Comparison of ENCODE assay signal across 8 mouse cellular contexts in genomic region chr11:98968716-98969495, GRCm38 (mm10). TPM values are rescaled to one million over a fixed set of nuclear protein-coding genes. Genes with fewer than 3 reads are reported as not detected.
DNase-seq lines count a peak whose midpoint lies in the region; ATAC-seq and TF ChIP-seq lines count a peak whose summit lies in the region.

No protein-coding gene starts in this region.

- H3K36me3 ChIP-seq in lung, postnatal 0 days (ENCODE audit: insufficient read depth, low read length) = peaks cover 35% of the 10 kb centered on the region
- peaks cover 35% of the 10 kb centered on the region for H3K36me3 ChIP-seq in hindbrain, embryonic 14.5 days (replicated peaks; ENCODE audit: control insufficient read depth, insufficient read depth)
- peaks cover 14% of the 10 kb centered on the region for H3K36me3 ChIP-seq in midbrain, embryonic 13.5 days

- no peak for TF ChIP-seq POLR2A in lung, adult 2 months (IDR thresholded peaks at IDR 0.05; ENCODE audit: borderline replicate concordance, extremely low read depth, low read depth, low read length)

- peak overlapping the region; percentile 54; the same call in 1 of the 2 replicates for H3K27ac ChIP-seq in lung, postnatal 0 days (ENCODE audit: low read length)
- H3K27ac ChIP-seq in hindbrain, embryonic 14.5 days = peak overlapping the region; percentile 90
- peak overlapping the region; percentile 92 for H3K27ac ChIP-seq in midbrain, embryonic 13.5 days

- 24% methylated on average over 20 of the region's 20 CpGs for WGBS in lung, postnatal 0 days
- WGBS in lung, adult 2 months = 32% methylated on average over 20 of the region's 20 CpGs
- WGBS in hindbrain, embryonic 14.5 days = 2% methylated on average over 20 of the region's 20 CpGs
- 2% methylated on average over 20 of the region's 20 CpGs for WGBS in midbrain, embryonic 13.5 days

- no peaks in the 10 kb centered on the region for H3K9me3 ChIP-seq in lung, postnatal 0 days (ENCODE audit: low read length)
- no peaks in the 10 kb centered on the region for H3K9me3 ChIP-seq in hindbrain, embryonic 14.5 days (ENCODE audit: control insufficient read depth, low read length)
- no peaks in the 10 kb centered on the region for H3K9me3 ChIP-seq in midbrain, embryonic 13.5 days

- H3K4me2 ChIP-seq in lung, postnatal 0 days (replicated peaks; ENCODE audit: low read depth, low read length) = no peak overlapping the region
- peak overlapping the region; percentile 37 for H3K4me2 ChIP-seq in hindbrain, embryonic 14.5 days (replicated peaks)
- H3K4me2 ChIP-seq in midbrain, embryonic 13.5 days (replicated peaks) = peak overlapping the region; percentile 49

- H3K4me3 ChIP-seq in lung, postnatal 0 days (ENCODE audit: low read depth, low read length) = no peak overlapping the region
- no peak overlapping the region for H3K4me3 ChIP-seq in lung, adult 2 months (replicated peaks; ENCODE audit: extremely low read depth, low read depth, low read length)
- H3K4me3 ChIP-seq in hindbrain, embryonic 14.5 days (replicated peaks; ENCODE audit: low read length) = no peak overlapping the region
- H3K4me3 ChIP-seq in midbrain, embryonic 13.5 days (replicated peaks) = peak overlapping the region; percentile 10

- no peak for TF ChIP-seq EP300 in lung, postnatal 0 days (IDR thresholded peaks at IDR 0.05)

- peak; percentile 24 for ATAC-seq in lung, postnatal 0 days
- peak; percentile 19 for ATAC-seq in hindbrain, embryonic 14.5 days (ENCODE audit: low FRiP score)
- ATAC-seq in midbrain, embryonic 13.5 days = peak; percentile 17
- ATAC-seq in monocyte, adult 5-6 weeks (replicated peaks; ENCODE audit: insufficient number of reproducible peaks, low FRiP score, low TSS enrichment, poor library complexity, severe bottlenecking) = no peak

- no peak for TF ChIP-seq CTCF in lung, postnatal 0 days (IDR thresholded peaks at IDR 0.05)
- TF ChIP-seq CTCF in lung, adult 2 months (IDR thresholded peaks at IDR 0.05; ENCODE audit: insufficient read depth, low read length) = no peak

- H3K27me3 ChIP-seq in lung, postnatal 0 days (replicated peaks; ENCODE audit: insufficient read depth, low read length) = no peaks in the 10 kb centered on the region
- no peaks in the 10 kb centered on the region for H3K27me3 ChIP-seq in hindbrain, embryonic 14.5 days (ENCODE audit: control insufficient read depth, insufficient read depth, low read length)
- H3K27me3 ChIP-seq in midbrain, embryonic 13.5 days = no peaks in the 10 kb centered on the region

- H3K9ac ChIP-seq in lung, postnatal 0 days (replicated peaks; ENCODE audit: low read depth) = no peak overlapping the region
- H3K9ac ChIP-seq in hindbrain, embryonic 14.5 days = peak overlapping the region; percentile 3
- peak overlapping the region; percentile 58; the same call in 1 of the 2 replicates for H3K9ac ChIP-seq in midbrain, embryonic 13.5 days (replicated peaks)

- peak; percentile 19 for DNase-seq in adrenal gland, postnatal 14 days
- no peak for DNase-seq in adrenal gland, postnatal 25 days
- peak; percentile 58 for DNase-seq in lung, postnatal 0 days (ENCODE audit: low spot score)
- DNase-seq in lung, adult 2 months = no peak
- peak; percentile 71 for DNase-seq in hindbrain, embryonic 14.5 days (ENCODE audit: low spot score)
- DNase-seq in spleen, postnatal 36 days (ENCODE audit: low spot score in 2 of 2) = no peak

- peaks cover 40% of the 10 kb centered on the region for H3K4me1 ChIP-seq in lung, postnatal 0 days (ENCODE audit: insufficient read depth, low read depth, low read length)
- H3K4me1 ChIP-seq in lung, adult 2 months (ENCODE audit: control insufficient read depth, insufficient read depth, low read length) = peaks cover 42% of the 10 kb centered on the region
- peaks cover 79% of the 10 kb centered on the region for H3K4me1 ChIP-seq in hindbrain, embryonic 14.5 days (replicated peaks; ENCODE audit: control insufficient read depth, insufficient read depth, low read length)
- peaks cover 85% of the 10 kb centered on the region for H3K4me1 ChIP-seq in midbrain, embryonic 13.5 days (replicated peaks)

RNA-seq across cellular contexts. Expression of gene Gjd3, which starts 13.9 kb away (rescaled TPM):
- total RNA-seq in adrenal gland, postnatal 14 days (2021) = not detected in 2 replicates
- total RNA-seq in adrenal gland, postnatal 25 days (2021) = not detected in 2 replicates
- polyA plus RNA-seq in lung, postnatal 0 days (2015; fragmentation: Nextera tagmentation; extraction: Ambion mirVana) = 0.56 and 1.0 TPM in 2 replicates
- polyA plus RNA-seq in lung, adult 2 months (2012; rRNA removed) = 0.29 and 0.40 TPM in 2 replicates
- polyA plus RNA-seq in hindbrain, embryonic 14.5 days (2014; fragmentation: Nextera tagmentation; extraction: Ambion mirVana) = 0.60 and 1.4 TPM in 2 replicates
- 0.58 and 0.99 TPM in 2 replicates for polyA plus RNA-seq in midbrain, embryonic 13.5 days (2015; fragmentation: Nextera tagmentation; extraction: Ambion mirVana)
- total RNA-seq in monocyte, adult 5-6 weeks (2017) = not detected in 3 replicates

RNA-seq across cellular contexts. Expression of gene Rara, which starts 41.3 kb away (rescaled TPM):
- total RNA-seq in adrenal gland, postnatal 14 days (2021) = 24.5 and 29.3 TPM in 2 replicates
- 21.8 and 27.7 TPM in 2 replicates for total RNA-seq in adrenal gland, postnatal 25 days (2021)
- 26.2 and 28.8 TPM in 2 replicates for polyA plus RNA-seq in lung, postnatal 0 days (2015; fragmentation: Nextera tagmentation; extraction: Ambion mirVana)
- polyA plus RNA-seq in lung, adult 2 months (2012; rRNA removed) = 59.0 and 62.2 TPM in 2 replicates
- polyA plus RNA-seq in hindbrain, embryonic 14.5 days (2014; fragmentation: Nextera tagmentation; extraction: Ambion mirVana) = 18.4 and 18.7 TPM in 2 replicates
- 7.5 and 9.1 TPM in 2 replicates for polyA plus RNA-seq in midbrain, embryonic 13.5 days (2015; fragmentation: Nextera tagmentation; extraction: Ambion mirVana)
- 61.0 to 76.9 TPM (median 62.9 TPM) in 3 replicates for total RNA-seq in monocyte, adult 5-6 weeks (2017)

RNA-seq across cellular contexts. Expression of gene Top2a, which starts 55.1 kb away (rescaled TPM):
- total RNA-seq in adrenal gland, postnatal 14 days (2021) = 52.0 and 70.5 TPM in 2 replicates
- 28.2 and 39.3 TPM in 2 replicates for total RNA-seq in adrenal gland, postnatal 25 days (2021)
- polyA plus RNA-seq in lung, postnatal 0 days (2015; fragmentation: Nextera tagmentation; extraction: Ambion mirVana) = 11.1 and 16.9 TPM in 2 replicates
- polyA plus RNA-seq in lung, adult 2 months (2012; rRNA removed) = 0.58 and 1.4 TPM in 2 replicates
- 34.2 and 42.4 TPM in 2 replicates for polyA plus RNA-seq in hindbrain, embryonic 14.5 days (2014; fragmentation: Nextera tagmentation; extraction: Ambion mirVana)
- 118 and 125 TPM in 2 replicates for polyA plus RNA-seq in midbrain, embryonic 13.5 days (2015; fragmentation: Nextera tagmentation; extraction: Ambion mirVana)
- total RNA-seq in monocyte, adult 5-6 weeks (2017) = 14.1 to 26.1 TPM (median 15.5 TPM) in 3 replicates

Comparison
In these comparisons a context has a peak if more than half of its experiments do, and no peak if none do; other contexts are left out.
1. DNase-seq: peak in adrenal gland, postnatal 14 days (single experiment), lung, postnatal 0 days (single experiment) and hindbrain, embryonic 14.5 days (single experiment); none in adrenal gland, postnatal 25 days (single experiment), lung, adult 2 months (single experiment) and spleen, postnatal 36 days (0 of 2).
2. Peak in every context shown above with its lines, with median percentiles within 50 percentile points of each other: H3K27ac ChIP-seq.